Mouse (Mus musculus) liver, embryonic 14.5 days (tissue): ENCODE results near the gene Tpm3.

ENCODE experiments used
- CTCF ChIP-seq: IDR thresholded peaks from 2 replicates; pipeline ENCODE4 v1.5.1; 2016; ENCODE audit warnings: antibody characterized with exemption, low read depth, control low read depth
- EP300 ChIP-seq: IDR thresholded peaks from 2 replicates; pipeline ENCODE4 v1.6.1; 2016; ENCODE audit warnings: antibody characterized with exemption, low read depth

DNA sequence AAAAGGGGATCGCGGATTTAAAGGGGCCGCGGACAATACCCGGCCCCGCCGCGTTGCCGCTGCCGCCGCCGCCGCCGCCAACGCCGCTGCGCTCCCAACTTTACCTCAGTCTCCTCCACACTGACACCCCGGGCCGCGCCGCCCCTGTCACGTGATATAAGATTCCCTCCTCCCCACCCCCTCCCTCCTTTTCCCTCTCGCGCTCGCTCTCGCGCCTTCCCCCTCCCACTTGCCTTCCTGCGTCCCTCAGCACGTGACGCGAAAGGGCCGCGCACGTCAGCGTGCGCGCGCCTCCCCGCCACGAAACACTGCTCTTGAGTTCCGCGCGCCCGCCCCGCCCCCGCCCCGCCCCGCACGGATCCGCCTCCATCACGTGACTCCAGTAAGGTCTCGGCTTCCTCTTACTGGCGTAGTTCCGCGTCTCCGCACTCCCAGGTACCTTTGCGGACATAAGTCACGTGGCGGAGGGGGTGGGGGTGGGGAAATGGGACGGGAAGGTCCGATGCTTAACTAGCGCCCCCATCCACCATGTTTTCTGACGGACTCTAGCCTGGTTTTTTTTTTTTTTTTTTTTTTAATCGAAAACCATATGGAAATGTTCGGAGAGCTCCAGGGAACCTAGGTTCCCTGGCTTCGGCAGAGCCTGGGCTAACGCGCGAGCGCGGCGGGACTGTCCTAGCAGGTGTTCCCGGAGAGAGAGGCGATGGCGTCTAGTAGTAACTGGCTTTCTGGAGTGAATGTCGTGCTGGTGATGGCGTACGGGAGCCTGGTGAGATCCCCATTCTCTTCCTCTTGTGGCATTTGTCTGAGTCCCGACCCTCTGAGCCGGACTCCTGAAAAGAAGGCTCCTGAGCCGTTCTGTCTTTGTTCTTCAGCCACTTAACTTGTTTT lies 19.9 kb upstream of the Tpm3 start, which contains the start of gene Ubap2l:
- TF ChIP-seq CTCF, result no peak
- TF ChIP-seq EP300, result no peak
